Comparison of ENCODE assay signal across 12 mouse cellular contexts in the genomic region with DNA sequence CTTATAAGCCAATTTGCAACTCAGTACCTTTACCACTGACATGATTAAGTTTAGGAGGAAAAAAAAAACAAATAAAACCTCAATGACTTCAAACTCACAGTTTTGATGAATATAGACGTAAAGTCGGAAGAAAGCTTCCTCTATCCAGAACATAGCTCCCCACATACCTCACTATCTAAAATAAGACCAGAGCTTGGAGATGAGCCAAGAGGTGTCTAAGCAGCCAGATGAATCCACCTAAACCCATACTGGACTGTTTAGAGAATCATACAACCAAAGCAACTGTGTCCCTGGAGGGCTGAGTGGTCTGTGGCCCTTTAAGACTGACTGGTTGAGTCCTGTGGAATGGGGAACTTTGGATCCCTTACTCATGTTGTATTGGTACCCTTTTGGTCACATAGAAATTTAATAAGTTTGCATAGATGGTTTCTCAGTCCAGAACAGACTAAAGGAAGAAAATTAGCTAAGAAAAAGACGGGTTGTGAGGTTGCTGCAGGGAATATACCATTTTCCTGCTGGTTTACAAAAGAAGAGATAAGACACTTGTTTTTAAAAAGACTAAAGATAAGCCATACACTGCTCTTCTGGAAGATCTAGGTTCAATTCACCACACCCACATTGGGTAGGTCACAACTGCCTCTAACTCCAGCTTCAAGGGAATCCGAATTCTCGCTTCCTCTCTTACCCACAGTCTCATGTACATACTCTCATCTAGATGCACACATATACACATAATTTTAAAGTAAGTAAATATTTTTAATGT.
DNase-seq lines count a peak whose midpoint lies in the region; ATAC-seq and TF ChIP-seq lines count a peak whose summit lies in the region.
"Had no signal": no experiment of that assay in that cellular context is flagged by ENCODE, and none has a peak within 500 bp of the region (broad histone marks: within the 10 kb centered on the region; RNA-seq: fewer than 3 reads in every experiment).

No protein-coding gene starts in this region.

- WGBS in heart, adult 2 months, result 64% methylated on average over 5 of the region's 5 CpGs
- 65% methylated on average over 5 of the region's 5 CpGs for WGBS in embryonic facial prominence, embryonic 14.5 days
- WGBS in limb, embryonic 10.5 days, result 93% methylated on average over 5 of the region's 5 CpGs

- H3K4me2 ChIP-seq in embryonic facial prominence, embryonic 14.5 days (ENCODE audit: low read depth, low read length), result no peak overlapping the region
- H3K4me2 ChIP-seq: limb, embryonic 12.5 days; midbrain, embryonic 11.5 days had no signal

- intact Hi-C loops in heart, adult 2 months (cut with DNase I), result no loop called here
- intact Hi-C loops in heart, postnatal 14 days (cut with DNase I), result loop anchor here (5.0 kb wide), 1 partner anchor 77 kb away; no protein-coding TSS in a partner anchor

- peaks cover 15% of the 10 kb centered on the region for H3K36me3 ChIP-seq in heart, adult 2 months (ENCODE audit: control insufficient read depth, insufficient read depth, low read length)
- no peaks in the 10 kb centered on the region for H3K36me3 ChIP-seq in G1E (replicated peaks)
- H3K36me3 ChIP-seq in embryonic facial prominence, embryonic 14.5 days (ENCODE audit: control insufficient read depth, insufficient read depth, low read length), result no peaks in the 10 kb centered on the region
- H3K36me3 ChIP-seq in limb, embryonic 10.5 days, result no peaks in the 10 kb centered on the region
- H3K36me3 ChIP-seq: limb, embryonic 12.5 days had no signal

- H3K4me1 ChIP-seq in heart, adult 2 months (ENCODE audit: control insufficient read depth, insufficient read depth, low read length), result peaks cover 9% of the 10 kb centered on the region
- H3K4me1 ChIP-seq in G1E (ENCODE audit: insufficient read depth, low read depth, low read length), result peaks cover 91% of the 10 kb centered on the region
- peaks cover 62% of the 10 kb centered on the region for H3K4me1 ChIP-seq in embryonic facial prominence, embryonic 14.5 days (ENCODE audit: control insufficient read depth, insufficient read depth, low read length)
- peaks cover 41% of the 10 kb centered on the region for H3K4me1 ChIP-seq in limb, embryonic 10.5 days

- no peak for TF ChIP-seq CTCF in heart, adult 2 months (IDR thresholded peaks at IDR 0.05)
- TF ChIP-seq CTCF in G1E (IDR thresholded peaks at IDR 0.05; ENCODE audit: low read depth, low read length), result no peak

- TF ChIP-seq POLR2A in heart, adult 2 months (IDR thresholded peaks at IDR 0.05; ENCODE audit: insufficient read depth, low read depth, low read length), result no peak

- no peak for DNase-seq in heart, adult 2 months
- no peak for DNase-seq in heart, postnatal 14 days
- DNase-seq in G1E (ENCODE audit: low spot score), result peak; percentile 47
- peak; percentile 82 for DNase-seq in embryonic facial prominence, embryonic 14.5 days (ENCODE audit: low spot score)
- no peak for DNase-seq in limb, embryonic 10.5 days (ENCODE audit: low spot score)
- DNase-seq in adrenal gland, postnatal 4 days (ENCODE audit: low spot score in 2 of 2), result no peak
- DNase-seq in urinary bladder, postnatal 4 days (ENCODE audit: low spot score in 2 of 2), result no peak
- no peak for DNase-seq in left cerebral cortex, adult 8-10 months (ENCODE audit: low spot score in 2 of 2)
- DNase-seq: cerebellum, postnatal 25 days; thymus, postnatal 4 days had no signal

- no peaks in the 10 kb centered on the region for H3K27me3 ChIP-seq in heart, adult 2 months (ENCODE audit: control insufficient read depth, insufficient read depth, low read length)
- no peaks in the 10 kb centered on the region for H3K27me3 ChIP-seq in G1E (ENCODE audit: insufficient read depth, low read length)
- H3K27me3 ChIP-seq in embryonic facial prominence, embryonic 14.5 days (replicated peaks; ENCODE audit: control insufficient read depth, insufficient read depth, low read length), result no peaks in the 10 kb centered on the region
- no peaks in the 10 kb centered on the region for H3K27me3 ChIP-seq in limb, embryonic 10.5 days (ENCODE audit: low read depth, poor library complexity, severe bottlenecking)
- H3K27me3 ChIP-seq: limb, embryonic 12.5 days had no signal

- peak overlapping the region; percentile 78 for H3K27ac ChIP-seq in heart, adult 2 months
- H3K27ac ChIP-seq in embryonic facial prominence, embryonic 14.5 days (replicated peaks; ENCODE audit: low read depth, low read length), result peak overlapping the region; percentile 90
- peak overlapping the region; percentile 30; the same call in 1 of the 2 replicates for H3K27ac ChIP-seq in limb, embryonic 10.5 days

- H3K9ac ChIP-seq in heart, adult 2 months (ENCODE audit: low read depth, low read length), result no peak overlapping the region
- no peak overlapping the region for H3K9ac ChIP-seq in embryonic facial prominence, embryonic 14.5 days (ENCODE audit: low read depth, low read length)
- H3K9ac ChIP-seq: limb, embryonic 12.5 days had no signal

- TF ChIP-seq EP300 in heart, adult 2 months (IDR thresholded peaks at IDR 0.05; ENCODE audit: insufficient read depth, low read depth, low read length), result no peak

- peak; percentile 60 for ATAC-seq in G1E (ENCODE audit: extremely low read depth, insufficient number of reproducible peaks, low FRiP score, poor library complexity, severe bottlenecking)
- no peak for ATAC-seq in embryonic facial prominence, embryonic 14.5 days (ENCODE audit: low read depth)

- H3K79me2 ChIP-seq in heart, adult 2 months (replicated peaks; ENCODE audit: control insufficient read depth, insufficient read depth, low read length), result no peaks in the 10 kb centered on the region

- H3K4me3 ChIP-seq in heart, adult 2 months, result no peak overlapping the region
- H3K4me3 ChIP-seq in G1E (ENCODE audit: low read depth, low read length), result no peak overlapping the region; the same call in 1 of the 2 replicates
- H3K4me3 ChIP-seq in embryonic facial prominence, embryonic 14.5 days (ENCODE audit: low read depth, low read length), result no peak overlapping the region
- no peak overlapping the region for H3K4me3 ChIP-seq in limb, embryonic 10.5 days
- H3K4me3 ChIP-seq: limb, embryonic 12.5 days had no signal

- no peaks in the 10 kb centered on the region for H3K9me3 ChIP-seq in G1E (replicated peaks)
- H3K9me3 ChIP-seq in embryonic facial prominence, embryonic 14.5 days (ENCODE audit: control insufficient read depth, low read length), result no peaks in the 10 kb centered on the region
- no peaks in the 10 kb centered on the region for H3K9me3 ChIP-seq in limb, embryonic 10.5 days (replicated peaks)
- H3K9me3 ChIP-seq: limb, embryonic 12.5 days had no signal

Comparison
In these comparisons a context has a peak if more than half of its experiments do, and no peak if none do; other contexts are left out.
1. DNase-seq: peak in G1E (single experiment) and embryonic facial prominence, embryonic 14.5 days (single experiment); none in heart, adult 2 months (0 of 2), heart, postnatal 14 days (0 of 2), limb, embryonic 10.5 days (single experiment), adrenal gland, postnatal 4 days (0 of 2), urinary bladder, postnatal 4 days (0 of 2) and left cerebral cortex, adult 8-10 months (0 of 2).
2. H3K27ac ChIP-seq: peak in every context shown above with its lines; median percentile 90 in embryonic facial prominence, embryonic 14.5 days; 78 in heart, adult 2 months; 30 in limb, embryonic 10.5 days.